ENCODE assay signal across 19 mouse cellular contexts in genomic region chr7:66988441-66988840, GRCm38 (mm10).
"Had no signal": no experiment of that assay in that cellular context is flagged by ENCODE, and none has a peak within 500 bp of the region (broad histone marks: within the 10 kb centered on the region; RNA-seq: fewer than 3 reads in every experiment).

No protein-coding gene starts in this region.

- H3K9me3 ChIP-seq: liver, embryonic 15.5 days; midbrain, embryonic 12.5 days; midbrain, embryonic 15.5 days; neural tube, embryonic 15.5 days had no signal

- H3K4me3 ChIP-seq: liver, embryonic 12.5 days; liver, embryonic 15.5 days; midbrain, embryonic 12.5 days; midbrain, embryonic 15.5 days; neural tube, embryonic 12.5 days; neural tube, embryonic 15.5 days had no signal

- H3K27me3 ChIP-seq: liver, embryonic 12.5 days; liver, embryonic 15.5 days; midbrain, embryonic 12.5 days; midbrain, embryonic 15.5 days; neural tube, embryonic 12.5 days; neural tube, embryonic 15.5 days had no signal

- ATAC-seq: intestine, postnatal 0 days; liver, embryonic 12.5 days; midbrain, embryonic 15.5 days had no signal

- H3K36me3 ChIP-seq: liver, embryonic 12.5 days; liver, embryonic 15.5 days; midbrain, embryonic 12.5 days; midbrain, embryonic 15.5 days; neural tube, embryonic 12.5 days; neural tube, embryonic 15.5 days had no signal

- H3K9ac ChIP-seq: liver, embryonic 12.5 days; liver, embryonic 15.5 days; midbrain, embryonic 12.5 days; midbrain, embryonic 15.5 days; neural tube, embryonic 12.5 days; neural tube, embryonic 15.5 days had no signal

- H3K4me1 ChIP-seq: liver, embryonic 12.5 days; liver, embryonic 15.5 days; midbrain, embryonic 12.5 days; midbrain, embryonic 15.5 days; neural tube, embryonic 12.5 days; neural tube, embryonic 15.5 days had no signal

- DNase-seq: kidney, adult 2 months; kidney, postnatal 25 days; lung, adult 18-20 months; right cerebral cortex, adult 18-20 months; right cerebral cortex, postnatal 14 days; right cerebral cortex, postnatal 4 days; thymus, adult 2 months; thymus, postnatal 14 days; thymus, postnatal 4 days had no signal

- H3K4me2 ChIP-seq: liver, embryonic 12.5 days; liver, embryonic 15.5 days; midbrain, embryonic 12.5 days; midbrain, embryonic 15.5 days; neural tube, embryonic 12.5 days; neural tube, embryonic 15.5 days had no signal

- H3K27ac ChIP-seq: kidney, postnatal 0 days; liver, embryonic 12.5 days; liver, embryonic 15.5 days; macrophage; midbrain, embryonic 12.5 days; midbrain, embryonic 15.5 days; neural tube, embryonic 12.5 days; neural tube, embryonic 15.5 days; stomach, postnatal 0 days had no signal
